Mouse (Mus musculus) heart, embryonic 15.5 days (tissue): ENCODE measurements around the gene Arhgap10. TPM values are rescaled to one million over a fixed set of nuclear protein-coding genes. Genes with fewer than 3 reads are reported as not detected.

Source experiments
- ATAC-seq: fragments of 200-750 bp; cut with Nextera tagmentation; replicated peaks from 2 replicates; pipeline ENCODE4 v1.8.0; 2017; ENCODE audit warnings: low read depth, moderate TSS enrichment; ENCODE audit not compliant: insufficient number of reproducible peaks, insufficient read depth, low FRiP score
- H3K27ac ChIP-seq: fragments of 300-500 bp; sonication (generic); 2 replicates; pipeline ENCODE4 v1.5.1; 2015; ENCODE audit warnings: mild to moderate bottlenecking, inconsistent platforms
- H3K27me3 ChIP-seq: fragments of 300-500 bp; sonication (generic); 2 replicates; pipeline ENCODE4 v1.6.1; 2015; ENCODE audit warnings: inconsistent platforms
- H3K36me3 ChIP-seq: fragments of 300-500 bp; sonication (generic); 2 replicates; pipeline ENCODE4 v1.6.1; 2015; ENCODE audit warnings: mild to moderate bottlenecking, inconsistent platforms
- H3K4me1 ChIP-seq: fragments of 300-500 bp; sonication (generic); replicated peaks from 2 replicates; pipeline ENCODE4 v1.6.1; 2015; ENCODE audit warnings: inconsistent platforms
- H3K4me2 ChIP-seq: fragments of 300-500 bp; sonication (generic); 2 replicates; pipeline ENCODE4 v1.6.1; 2015; ENCODE audit warnings: inconsistent platforms, mild to moderate bottlenecking, moderate library complexity
- H3K4me3 ChIP-seq: fragments of 300-500 bp; sonication (generic); 2 replicates; pipeline ENCODE4 v1.5.1; 2015; ENCODE audit warnings: mild to moderate bottlenecking, inconsistent platforms
- H3K9ac ChIP-seq: fragments of 300-500 bp; sonication (generic); 2 replicates; pipeline ENCODE4 v1.6.1; 2015; ENCODE audit warnings: mild to moderate bottlenecking, inconsistent platforms
- H3K9me3 ChIP-seq: fragments of 300-500 bp; sonication (generic); replicated peaks from 2 replicates; pipeline ENCODE4 v1.6.1; 2016; ENCODE audit warnings: inconsistent platforms
- WGBS: fragments of 180-500 bp; shearing (Covaris S2); methylation state at CpG from one replicate; pipeline ENCODE4 v1.1.7; 2015; ENCODE audit warnings: mixed read lengths; 5-methylcytosine and 5-hydroxymethylcytosine counted together
- polyA plus RNA-seq: library from polyadenylated mRNA; unstranded; fragments of >200 nt; fragmentation: Nextera tagmentation; extraction: Ambion mirVana; gene quantifications from 2 replicates; pipeline ENCODE4 v1.2.1, GENCODE M21; 2015

Gene Arhgap10
- 26.6 and 29.3 TPM in 2 replicates for polyA plus RNA-seq

GRCm38 (mm10) chr8:77517301-77518200 lies at the start of gene Arhgap10:
TSS of gene Arhgap10 (minus strand) at chr8:77517953.
- no peaks in the 10 kb centered on the region for H3K36me3 ChIP-seq
- peaks cover 30% of the 10 kb centered on the region for H3K4me1 ChIP-seq
- ATAC-seq, result peak; percentile 92
- H3K9ac ChIP-seq, result peak within 1 kb of the TSS; percentile 90
- H3K4me2 ChIP-seq, result peak within 1 kb of the TSS; percentile 69
- H3K27ac ChIP-seq, result peak within 1 kb of the TSS; percentile 93
- H3K27me3 ChIP-seq, result no peaks in the 10 kb centered on the region
- H3K9me3 ChIP-seq, result no peaks in the 10 kb centered on the region
- peak within 1 kb of the TSS; percentile 84 for H3K4me3 ChIP-seq
- under 1% methylated on average over 70 of the region's 95 CpGs for WGBS

- no peak overlapping the region for H3K4me2 ChIP-seq
- H3K4me1 ChIP-seq, result no peaks in the 10 kb centered on the region
- H3K27ac ChIP-seq, result no peak overlapping the region
- no peaks in the 10 kb centered on the region for H3K9me3 ChIP-seq
- WGBS, result 78% methylated on average over 3 of the region's 3 CpGs
- H3K36me3 ChIP-seq, result peaks cover 66% of the 10 kb centered on the region
- no peak for ATAC-seq
- H3K27me3 ChIP-seq, result no peaks in the 10 kb centered on the region
- H3K4me3 ChIP-seq, result no peak overlapping the region
- H3K9ac ChIP-seq, result no peak overlapping the region
Observed at GRCm38 (mm10) chr8:77561441-77561840, 43.7 kb upstream of the Arhgap10 start.

- WGBS, result 94% methylated on average over 3 of the region's 3 CpGs
- Histone ChIP-seq H3K27me3 (no peaks in the 10 kb centered on the region), H3K9ac (no peak overlapping the region), H3K4me1 (peaks cover 7% of the 10 kb centered on the region; the same call in 1 of the 2 replicates), H3K4me2 (no peak overlapping the region), H3K36me3 (peaks cover 41% of the 10 kb centered on the region), H3K27ac (no peak overlapping the region), H3K9me3 (no peaks in the 10 kb centered on the region), H3K4me3 (no peak overlapping the region)
- no peak for ATAC-seq
Observed at GRCm38 (mm10) chr8:77552491-77552890, 34.7 kb upstream of the Arhgap10 start.

- H3K27me3 ChIP-seq, result no peaks in the 10 kb centered on the region
- H3K9ac ChIP-seq, result peak overlapping the region; percentile 83
- H3K36me3 ChIP-seq, result peaks cover 21% of the 10 kb centered on the region
- peaks cover 7% of the 10 kb centered on the region; the same call in 1 of the 2 replicates for H3K4me1 ChIP-seq
- 14% methylated on average over 7 of the region's 7 CpGs for WGBS
- H3K4me3 ChIP-seq, result peak overlapping the region; percentile 78
- H3K9me3 ChIP-seq, result no peaks in the 10 kb centered on the region
- H3K4me2 ChIP-seq, result peak overlapping the region; percentile 76
- peak overlapping the region; percentile 87 for H3K27ac ChIP-seq
- no peak for ATAC-seq
Observed at GRCm38 (mm10) chr8:77549881-77550580, 32.3 kb upstream of the Arhgap10 start.

- H3K4me2 ChIP-seq, result peak within 1 kb of the TSS; percentile 76
- peak; percentile 97 for ATAC-seq
- no peaks in the 10 kb centered on the region for H3K27me3 ChIP-seq
- H3K4me3 ChIP-seq, result peak within 1 kb of the TSS; percentile 78
- peak within 1 kb of the TSS; percentile 83 for H3K9ac ChIP-seq
- H3K27ac ChIP-seq, result peak within 1 kb of the TSS; percentile 87
- H3K9me3 ChIP-seq, result no peaks in the 10 kb centered on the region
- WGBS, result 4% methylated on average over 42 of the region's 42 CpGs
- peaks cover 21% of the 10 kb centered on the region for H3K36me3 ChIP-seq
- H3K4me1 ChIP-seq, result peaks cover 7% of the 10 kb centered on the region; the same call in 1 of the 2 replicates
Observed at GRCm38 (mm10) chr8:77549121-77549706, 31.5 kb upstream of the Arhgap10 start, which contains the start of gene Prmt9. TSS of gene Prmt9 (plus strand) at chr8:77549397.

GRCm38 (mm10) chr8:77545616-77546015 lies 27.9 kb upstream of the Arhgap10 start:
- ATAC-seq, result no peak
- no peak overlapping the region for H3K27ac ChIP-seq
- 77% methylated on average over 4 of the region's 4 CpGs for WGBS
- H3K36me3 ChIP-seq, result no peaks in the 10 kb centered on the region
- no peaks in the 10 kb centered on the region for H3K27me3 ChIP-seq
- H3K9me3 ChIP-seq, result no peaks in the 10 kb centered on the region
- H3K4me2 ChIP-seq, result no peak overlapping the region
- H3K9ac ChIP-seq, result no peak overlapping the region
- H3K4me1 ChIP-seq, result 0 out of 2 replicates have a peak, but pooled peaks cover 3% of the 10 kb centered on the region
- H3K4me3 ChIP-seq, result no peak overlapping the region

- 41% methylated on average over 3 of the region's 3 CpGs for WGBS
Observed at GRCm38 (mm10) chr8:77544428-77544827, 26.7 kb upstream of the Arhgap10 start.

GRCm38 (mm10) chr8:77543152-77543777 lies 25.5 kb upstream of the Arhgap10 start:
- Histone ChIP-seq H3K9ac (no peak overlapping the region), H3K36me3 (no peaks in the 10 kb centered on the region), H3K9me3 (no peaks in the 10 kb centered on the region), H3K4me1 (no peaks in the 10 kb centered on the region), H3K27me3 (no peaks in the 10 kb centered on the region), H3K4me2 (no peak overlapping the region), H3K27ac (no peak overlapping the region), H3K4me3 (no peak overlapping the region)
- 76% methylated on average over 6 of the region's 6 CpGs for WGBS
- ATAC-seq, result no peak

More at GRCm38 (mm10) chr8:77544428-77544827, 26.7 kb upstream of the Arhgap10 start:
- no peaks in the 10 kb centered on the region for H3K4me1 ChIP-seq
- H3K4me2 ChIP-seq, result no peak overlapping the region
- no peak for ATAC-seq
- no peak overlapping the region for H3K27ac ChIP-seq
- no peak overlapping the region for H3K4me3 ChIP-seq
- H3K9ac ChIP-seq, result no peak overlapping the region
- H3K36me3 ChIP-seq, result no peaks in the 10 kb centered on the region
- H3K9me3 ChIP-seq, result no peaks in the 10 kb centered on the region
- no peaks in the 10 kb centered on the region for H3K27me3 ChIP-seq

GRCm38 (mm10) chr8:77538256-77538655 lies 20.5 kb upstream of the Arhgap10 start:
- Histone ChIP-seq H3K4me2 (no peak overlapping the region), H3K4me1 (0 out of 2 replicates have a peak, but pooled peaks cover 6% of the 10 kb centered on the region), H3K9ac (no peak overlapping the region), H3K4me3 (no peak overlapping the region), H3K27me3 (no peaks in the 10 kb centered on the region), H3K9me3 (no peaks in the 10 kb centered on the region), H3K36me3 (no peaks in the 10 kb centered on the region), H3K27ac (no peak overlapping the region)
- 77% methylated on average over 1 of the region's 1 CpGs for WGBS
- ATAC-seq, result no peak

- no peak overlapping the region for H3K27ac ChIP-seq
- no peak for ATAC-seq
- H3K4me2 ChIP-seq, result no peak overlapping the region
- WGBS, result 74% methylated on average over 12 of the region's 12 CpGs
- H3K27me3 ChIP-seq, result no peaks in the 10 kb centered on the region
- 0 out of 2 replicates have a peak, but pooled peaks cover 6% of the 10 kb centered on the region for H3K4me1 ChIP-seq
- no peaks in the 10 kb centered on the region for H3K9me3 ChIP-seq
- H3K9ac ChIP-seq, result no peak overlapping the region
- H3K4me3 ChIP-seq, result no peak overlapping the region
- no peaks in the 10 kb centered on the region for H3K36me3 ChIP-seq
Observed at GRCm38 (mm10) chr8:77536821-77537220, 19.1 kb upstream of the Arhgap10 start.
